Mouse (Mus musculus): Measurements from ENCODE around the gene E2f1. TPM values are rescaled to one million over a fixed set of nuclear protein-coding genes. Genes with fewer than 3 reads are reported as not detected.
A peak's percentile ranks its signal among the peaks of the same experiment; 100 is the strongest.

The E2f1 gene
- total RNA-seq, 2 experiments from 2014 or later, result 5.4 to 5.7 TPM

DNA sequence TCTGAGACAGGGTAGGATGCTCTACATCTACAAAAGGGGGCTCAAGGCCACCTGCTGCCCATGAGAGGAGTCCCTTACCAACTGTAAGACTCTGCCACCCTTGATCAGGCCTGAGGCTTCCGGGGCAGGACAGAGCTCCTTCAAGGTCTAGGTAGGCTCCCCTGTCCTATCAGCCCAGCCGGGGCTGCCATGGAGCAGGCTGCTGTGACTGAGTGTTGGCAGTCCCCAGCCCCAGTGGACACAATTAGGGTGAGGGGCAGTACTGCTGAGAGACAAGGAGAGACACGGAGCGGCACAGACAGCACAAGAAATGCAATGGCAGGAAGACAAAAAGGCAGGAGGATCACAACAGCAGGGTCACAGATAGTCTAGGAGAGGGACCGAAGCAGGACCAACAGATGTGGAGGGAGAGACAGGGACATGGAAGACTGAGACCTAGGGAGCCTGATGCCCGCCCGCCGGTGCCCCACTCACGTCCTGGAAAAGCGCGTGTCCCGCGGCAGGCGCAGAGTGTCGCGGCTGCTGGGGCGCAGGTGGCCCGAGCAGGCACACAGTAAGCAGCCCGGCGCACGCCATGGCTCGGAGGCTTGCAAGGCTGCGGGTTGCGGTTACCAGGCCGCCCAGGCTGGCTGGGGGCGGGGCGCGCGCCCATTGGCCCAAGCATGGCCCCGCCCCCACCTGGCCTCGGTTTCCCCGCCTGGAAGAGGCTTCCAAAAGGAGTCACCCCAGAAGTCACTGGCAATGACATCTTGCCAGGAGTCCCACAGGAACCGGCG is 11.2 kb downstream of the E2f1 start, which contains the start of gene Necab3:
Gene Necab3 (minus strand): TSS at position 627 of the 776 bp plus-strand sequence.
- TF ChIP-seq CTCF (conservative IDR thresholded peaks at IDR 0.05), result no peak
- DNase-seq (ENCODE audit: low spot score in 2 of 2), result peak in 1 of 2 experiments; percentile 60
- peak within 1 kb of the TSS; percentile 82 for H3K27ac ChIP-seq
- peak within 1 kb of the TSS; percentile 62 for H3K4me3 ChIP-seq

- peak overlapping the region; percentile 62 for H3K4me3 ChIP-seq
- no peak for TF ChIP-seq CTCF (conservative IDR thresholded peaks at IDR 0.05)
- DNase-seq (ENCODE audit: low spot score in 2 of 2), result no peak
- H3K27ac ChIP-seq, result peak overlapping the region; percentile 82; the same call in 1 of the 2 replicates
Observed at GRCm38 (mm10) chr2:154557184-154557832, 12.4 kb downstream of the E2f1 start.

- Histone ChIP-seq H3K4me3 (no peak overlapping the region), H3K27ac (peak overlapping the region; percentile 36)
- peak in 1 of 2 experiments; percentile 43 for DNase-seq (ENCODE audit: low spot score in 2 of 2)
- no peak for TF ChIP-seq CTCF (conservative IDR thresholded peaks at IDR 0.05)
Observed at GRCm38 (mm10) chr2:154555235-154555634, 14.5 kb downstream of the E2f1 start.

GRCm38 (mm10) chr2:154552424-154552907 is 17.2 kb downstream of the E2f1 start:
- Histone ChIP-seq H3K4me3 (peak overlapping the region; percentile 43), H3K27ac (peak overlapping the region; percentile 62)
- peak; percentile 76 for TF ChIP-seq CTCF (conservative IDR thresholded peaks at IDR 0.05)
- peak; percentile 49 to 64 for DNase-seq (ENCODE audit: low spot score in 2 of 2)

DNA sequence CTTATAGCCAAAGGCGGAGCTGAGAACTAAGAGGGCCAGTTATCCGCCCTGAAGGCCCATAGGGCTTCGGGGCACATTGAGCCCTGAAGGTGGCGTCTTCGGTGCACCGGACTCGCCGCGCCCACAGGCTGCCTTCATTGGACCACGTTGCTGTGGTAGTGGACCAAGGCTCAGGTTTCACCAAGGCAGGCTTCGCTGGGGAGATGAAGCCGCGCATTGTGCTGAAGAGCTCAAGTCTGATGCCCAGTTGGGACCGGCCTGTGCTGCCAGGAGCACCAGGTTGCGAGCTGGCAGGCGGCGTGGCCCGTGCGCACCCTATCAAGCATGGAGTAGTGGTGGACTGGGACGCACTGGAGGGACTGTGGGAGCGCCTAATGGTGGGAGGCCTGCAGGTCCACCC is 17.8 kb downstream of the E2f1 start:
- TF ChIP-seq CTCF (conservative IDR thresholded peaks at IDR 0.05), result no peak
- Histone ChIP-seq H3K4me3 (peak overlapping the region; percentile 43), H3K27ac (peak overlapping the region; percentile 62)
- no peak for DNase-seq (ENCODE audit: low spot score in 2 of 2)

GRCm38 (mm10) chr2:154551476-154551875 is 18.2 kb downstream of the E2f1 start, which contains the start of gene Actl10:
Gene Actl10 (plus strand): TSS chr2:154551776.
- no peak for TF ChIP-seq CTCF (conservative IDR thresholded peaks at IDR 0.05)
- H3K4me3 ChIP-seq, result peak within 1 kb of the TSS; percentile 43
- H3K27ac ChIP-seq, result peak within 1 kb of the TSS; percentile 62
- no peak for DNase-seq (ENCODE audit: low spot score in 2 of 2)

- no peak for DNase-seq (ENCODE audit: low spot score in 2 of 2)
- no peak for TF ChIP-seq CTCF (conservative IDR thresholded peaks at IDR 0.05)
- H3K4me3 ChIP-seq, result no peak overlapping the region
- no peak overlapping the region for H3K27ac ChIP-seq
Observed at GRCm38 (mm10) chr2:154550937-154551336, 18.8 kb downstream of the E2f1 start.

DNA sequence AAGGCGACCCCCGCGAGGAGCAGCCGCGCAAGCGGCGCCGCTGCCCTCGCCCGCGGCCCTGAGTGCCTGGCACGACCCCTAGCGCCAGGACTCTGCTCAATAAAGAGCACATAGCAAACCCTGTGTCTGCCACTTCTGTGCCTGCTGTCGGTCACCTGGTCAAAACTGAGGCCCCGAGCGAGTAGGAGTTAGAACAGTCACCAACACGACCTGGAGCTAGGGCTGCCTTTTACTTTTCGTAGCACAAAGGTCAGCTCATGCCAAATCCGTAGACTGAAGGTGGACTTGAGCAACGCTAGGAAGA is 19.9 kb downstream of the E2f1 start:
- Histone ChIP-seq H3K27ac (no peak overlapping the region), H3K4me3 (peak overlapping the region; percentile 52)
- TF ChIP-seq CTCF (conservative IDR thresholded peaks at IDR 0.05), result peak; percentile 34
- DNase-seq (ENCODE audit: low spot score in 2 of 2), result no peak

- peak; percentile 29 to 45 for DNase-seq (ENCODE audit: low spot score in 2 of 2)
- no peak for TF ChIP-seq CTCF (conservative IDR thresholded peaks at IDR 0.05)
- peak overlapping the region; percentile 52 for H3K4me3 ChIP-seq
- peak overlapping the region; percentile 32; the same call in 1 of the 2 replicates for H3K27ac ChIP-seq
Observed at GRCm38 (mm10) chr2:154549127-154549885, 20.4 kb downstream of the E2f1 start.

DNA sequence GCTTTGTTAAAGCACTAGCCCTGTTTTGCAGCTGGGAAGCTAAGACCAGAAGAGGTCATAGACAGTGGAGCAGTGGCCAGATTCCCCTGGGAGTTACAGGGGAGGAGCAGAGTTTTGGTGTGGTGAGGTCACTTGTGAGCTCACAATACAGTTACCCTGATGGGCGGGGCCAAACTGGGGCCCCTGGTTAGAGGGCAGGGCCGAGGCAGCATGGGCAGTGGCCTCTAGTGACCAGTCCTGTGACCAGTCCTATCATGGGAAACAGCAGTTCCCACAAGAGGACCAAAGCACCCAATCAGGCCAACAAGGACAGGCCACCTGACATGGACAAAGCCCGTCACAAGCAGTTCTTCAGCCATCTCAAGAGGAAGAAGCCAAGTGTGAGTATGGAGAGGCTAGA is 21.0 kb downstream of the E2f1 start:
- no peak for TF ChIP-seq CTCF (conservative IDR thresholded peaks at IDR 0.05)
- Histone ChIP-seq H3K27ac (no peak overlapping the region), H3K4me3 (no peak overlapping the region)
- no peak for DNase-seq (ENCODE audit: low spot score in 2 of 2)

GRCm38 (mm10) chr2:154546711-154547110 is 23.0 kb downstream of the E2f1 start, which contains the start of gene 1700003F12Rik:
Gene 1700003F12Rik (plus strand): TSS chr2:154547085.
- Histone ChIP-seq H3K4me3 (no peak within 1 kb of the TSS), H3K27ac (no peak within 1 kb of the TSS)
- TF ChIP-seq CTCF (conservative IDR thresholded peaks at IDR 0.05), result no peak
- DNase-seq (ENCODE audit: low spot score in 2 of 2), result no peak

DNA sequence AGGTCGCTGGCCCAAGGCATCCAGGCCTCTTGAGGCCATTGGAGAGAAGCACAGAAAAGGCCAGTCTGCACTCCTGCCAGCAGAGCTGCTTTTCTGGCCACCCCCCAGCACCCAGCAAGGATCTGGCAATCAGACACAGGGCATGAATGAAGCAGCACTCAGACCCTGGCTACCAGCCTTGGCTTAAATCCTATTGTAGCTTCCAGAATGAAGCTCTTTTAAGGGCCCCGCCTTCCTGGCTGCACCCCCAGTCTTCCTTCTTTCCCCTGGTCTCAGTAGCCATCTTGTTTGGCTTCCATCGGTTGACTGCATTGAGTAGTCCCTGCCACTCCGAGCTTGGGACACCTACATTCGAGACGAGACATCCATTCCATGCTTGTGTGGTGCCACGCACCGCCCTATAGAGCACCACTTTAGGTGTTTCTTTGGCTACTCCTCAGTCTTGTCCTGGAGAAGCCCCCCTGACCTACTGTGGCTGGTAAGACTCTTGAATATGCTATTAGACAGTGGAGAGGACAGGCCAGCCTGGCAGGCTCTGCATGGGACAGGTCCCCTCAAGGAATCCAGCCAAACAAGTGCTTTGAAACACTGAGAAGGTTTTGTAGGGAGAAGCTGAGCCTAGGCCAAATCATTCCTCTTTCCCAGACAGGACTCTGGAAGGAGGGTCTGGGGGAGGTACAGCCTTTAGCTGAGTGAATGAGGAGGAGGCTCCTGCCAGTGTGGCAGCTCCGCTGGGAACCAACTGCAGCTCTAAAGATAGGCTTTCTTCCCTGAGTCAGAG is 25.9 kb downstream of the E2f1 start:
- H3K27ac ChIP-seq, result peak overlapping the region; percentile 87
- no peak overlapping the region for H3K4me3 ChIP-seq
- TF ChIP-seq CTCF (conservative IDR thresholded peaks at IDR 0.05), result peak; percentile 29
- DNase-seq (ENCODE audit: low spot score in 2 of 2), result peak; percentile 60 to 84

Measured in layer of hippocampus, adult 2 months (tissue).